Mouse (Mus musculus) myocyte (in vitro differentiated cells): ENCODE measurements around the gene Sptbn4. TPM values are rescaled to one million over a fixed set of nuclear protein-coding genes. Genes with fewer than 3 reads are reported as not detected.
A peak's percentile ranks its signal among the peaks of the same experiment; 100 is the strongest.
"Not testable (repeated sequence)": the region's sequence is repeated elsewhere in the genome, so short reads cannot be mapped to it uniquely, and the experiment has no call there.

Source experiments
- H3K27me3 ChIP-seq: one replicate; pipeline ENCODE4 v1.6.1; 2011; ENCODE audit not compliant: control insufficient read depth, insufficient read depth, insufficient read length
- H3K36me3 ChIP-seq: one replicate; pipeline ENCODE4 v1.6.1; 2011; ENCODE audit not compliant: control insufficient read depth, insufficient read depth
- H3K4me2 ChIP-seq: one replicate; pipeline ENCODE4 v1.6.1; 2011; ENCODE audit warnings: low read depth, control low read depth
- H3K4me3 ChIP-seq: one replicate; pipeline ENCODE4 v1.5.1; 2011; ENCODE audit warnings: mild to moderate bottlenecking, control low read depth, moderate library complexity
- H3K79me2 ChIP-seq: one replicate; pipeline ENCODE4 v1.6.1; 2011; ENCODE audit not compliant: control insufficient read depth, insufficient read depth
- H3ac ChIP-seq: one replicate; pipeline ENCODE4 v1.6.1; 2011; ENCODE audit not compliant: control insufficient read depth, insufficient read length
- CEBPB ChIP-seq: IDR thresholded peaks from 2 replicates; pipeline ENCODE4 v1.6.1; 2011; ENCODE audit warnings: mild to moderate bottlenecking, moderate library complexity; ENCODE audit not compliant: poor library complexity, insufficient read depth, severe bottlenecking
- MAX ChIP-seq: IDR thresholded peaks from one replicate; pipeline ENCODE4 v1.6.1; 2011; ENCODE audit warnings: low read depth, mild to moderate bottlenecking, control low read depth
- MYOD1 ChIP-seq, 3 experiments: IDR thresholded peaks; one replicate each; pipeline ENCODE4 v1.6.1; 2011; ENCODE audit warnings: control low read depth in 2 of 3, low read depth in 2 of 3, mild to moderate bottlenecking in 2 of 3, moderate library complexity in 1 of 3; ENCODE audit not compliant: insufficient read length in 2 of 3, control insufficient read depth in 1 of 3
- MYOG ChIP-seq, 3 experiments: IDR thresholded peaks; one replicate each; pipeline ENCODE4 v1.6.1; 2011; ENCODE audit warnings: control low read depth in 2 of 3, low read depth in 2 of 3, mild to moderate bottlenecking in 2 of 3; ENCODE audit not compliant: insufficient read length in 2 of 3, control insufficient read depth in 1 of 3, insufficient read depth in 1 of 3
- POLR2A ChIP-seq: IDR thresholded peaks from one replicate; pipeline ENCODE4 v1.6.1; 2011; ENCODE audit warnings: low read depth, mild to moderate bottlenecking, control low read depth, moderate library complexity; ENCODE audit not compliant: insufficient read length
- POLR2AphosphoS2 ChIP-seq: IDR thresholded peaks from one replicate; pipeline ENCODE4 v1.6.1; 2011; ENCODE audit warnings: low read depth, control low read depth; ENCODE audit not compliant: insufficient read length
- REST ChIP-seq: IDR thresholded peaks from one replicate; pipeline ENCODE4 v1.6.1; 2011; ENCODE audit warnings: mild to moderate bottlenecking, control low read depth, moderate library complexity; ENCODE audit not compliant: insufficient read depth, insufficient read length
- SRF ChIP-seq: IDR thresholded peaks from one replicate; pipeline ENCODE4 v1.6.1; 2011; ENCODE audit warnings: low read depth; ENCODE audit not compliant: control insufficient read depth, insufficient read length
- TCF12 ChIP-seq: IDR thresholded peaks from one replicate; pipeline ENCODE4 v1.6.1; 2011; ENCODE audit warnings: mild to moderate bottlenecking, control low read depth; ENCODE audit not compliant: poor library complexity, insufficient read depth, severe bottlenecking
- USF1 ChIP-seq: IDR thresholded peaks from one replicate; pipeline ENCODE4 v1.6.1; 2011; ENCODE audit warnings: low read depth, mild to moderate bottlenecking, control low read depth, moderate library complexity
- polyA plus RNA-seq: library from polyadenylated mRNA; unstranded; fragments of >200 nt; fragmentation: generic; extraction: Trizol; gene quantifications from one replicate; pipeline ENCODE4 v1.2.1, GENCODE M21; 2012; ENCODE audit warnings: missing spikeins

The Sptbn4 gene
- 0.17 TPM for polyA plus RNA-seq

GRCm38 (mm10) chr7:27447419-27448286, at the start of gene Sptbn4, which contains the start of gene Blvrb:
Gene Sptbn4, minus strand, starts transcription at chr7:27447686.
Gene Blvrb, plus strand, starts transcription at chr7:27447978.
- peak within 1 kb of the TSS; percentile 28 for H3K4me3 ChIP-seq
- H3ac ChIP-seq = no peak within 1 kb of the TSS
- H3K27me3 ChIP-seq = peaks cover 8% of the 10 kb centered on the region
- TF ChIP-seq POLR2A (peak; percentile 89), SRF (peak; percentile 90), POLR2AphosphoS2 (peak; percentile 76), CEBPB (no peak), MYOG (IDR thresholded peaks at IDR 0.05; ENCODE audit: control insufficient read depth in 1 of 3, insufficient read depth in 1 of 3, insufficient read length in 2 of 3, low read depth in 2 of 3) (peak in 1 of 3 experiments; percentile 26)
- H3K36me3 ChIP-seq = no peaks in the 10 kb centered on the region
- peak within 1 kb of the TSS; percentile 91 for H3K4me2 ChIP-seq
- no peaks in the 10 kb centered on the region for H3K79me2 ChIP-seq

GRCm38 (mm10) chr7:27494659-27495367, 47.3 kb upstream of the Sptbn4 start:
- not testable (repeated sequence) for H3K36me3 ChIP-seq, H3K79me2 ChIP-seq, H3ac ChIP-seq, H3K27me3 ChIP-seq, H3K4me2 ChIP-seq, H3K4me3 ChIP-seq

GRCm38 (mm10) chr7:27493450-27493849, 46.0 kb upstream of the Sptbn4 start:
- peaks cover 15% of the 10 kb centered on the region for H3K79me2 ChIP-seq
- no peak overlapping the region for H3K4me2 ChIP-seq
- no peaks in the 10 kb centered on the region for H3K27me3 ChIP-seq
- H3K36me3 ChIP-seq = no peaks in the 10 kb centered on the region
- H3ac ChIP-seq = no peak overlapping the region
- H3K4me3 ChIP-seq = no peak overlapping the region
- no peak for TF ChIP-seq POLR2A
- no peak for TF ChIP-seq MAX
- TF ChIP-seq POLR2AphosphoS2 = no peak

GRCm38 (mm10) chr7:27493022-27493421, 45.5 kb upstream of the Sptbn4 start:
- Histone ChIP-seq H3K4me3 (no peak overlapping the region), H3ac (no peak overlapping the region)

GRCm38 (mm10) chr7:27491856-27492255, 44.4 kb upstream of the Sptbn4 start:
- Histone ChIP-seq H3ac (no peak overlapping the region), H3K36me3 (no peaks in the 10 kb centered on the region), H3K27me3 (no peaks in the 10 kb centered on the region), H3K4me3 (no peak overlapping the region), H3K79me2 (peaks cover 24% of the 10 kb centered on the region), H3K4me2 (peak overlapping the region; percentile 64)
- TF ChIP-seq TCF12 = no peak

More at GRCm38 (mm10) chr7:27493022-27493421, 45.5 kb upstream of the Sptbn4 start:
- TF ChIP-seq REST = no peak
- no peak for TF ChIP-seq MYOG (IDR thresholded peaks at IDR 0.05; ENCODE audit: control insufficient read depth in 1 of 3, insufficient read depth in 1 of 3, insufficient read length in 2 of 3, low read depth in 2 of 3)
- no peak for TF ChIP-seq TCF12
- no peak for TF ChIP-seq POLR2A
- TF ChIP-seq SRF = no peak
- TF ChIP-seq POLR2AphosphoS2 = no peak
- no peak for TF ChIP-seq MYOD1 (IDR thresholded peaks at IDR 0.05; ENCODE audit: control insufficient read depth in 1 of 3, insufficient read length in 2 of 3, low read depth in 2 of 3)
- no peak for TF ChIP-seq USF1
- H3K79me2 ChIP-seq = peaks cover 20% of the 10 kb centered on the region
- H3K27me3 ChIP-seq = no peaks in the 10 kb centered on the region
- H3K4me2 ChIP-seq = no peak overlapping the region
- H3K36me3 ChIP-seq = no peaks in the 10 kb centered on the region
